Mouse (Mus musculus): ENCODE results near the gene Cdx2.

- no peak for TF ChIP-seq CTCF (IDR thresholded peaks at IDR 0.05; ENCODE audit: control insufficient read depth, insufficient read depth, insufficient read length)
- TF ChIP-seq MAX (IDR thresholded peaks at IDR 0.05) = no peak
- TF ChIP-seq FOSL1 (IDR thresholded peaks at IDR 0.05; ENCODE audit: insufficient read depth, low read length, poor library complexity, severe bottlenecking) = no peak
These were observed 35.8 kb upstream of the Cdx2 start for GRCm38 (mm10) chr5:147342901-147343300.
